Mouse (Mus musculus) brown adipose tissue, adult 24 weeks (tissue): Measurements from ENCODE around the gene Oas3. TPM values are rescaled to one million over a fixed set of nuclear protein-coding genes. Genes with fewer than 3 reads are reported as not detected.

ENCODE experiments used
- H3K27ac ChIP-seq: fragments of 200-500 bp; replicated peaks from 2 replicates; pipeline ENCODE4 v1.5.1; 2012; ENCODE audit warnings: low read depth, mild to moderate bottlenecking, low read length
- H3K4me1 ChIP-seq: fragments of 200-500 bp; 2 replicates; pipeline ENCODE4 v1.6.1; 2012; ENCODE audit warnings: low read length, mixed read lengths; ENCODE audit not compliant: control insufficient read depth, insufficient read depth, insufficient read length
- H3K4me3 ChIP-seq: fragments of 200-500 bp; 2 replicates; pipeline ENCODE4 v1.5.1; 2012; ENCODE audit warnings: low read depth, mild to moderate bottlenecking, low read length, moderate library complexity; ENCODE audit not compliant: insufficient read depth
- polyA plus RNA-seq: library from polyadenylated mRNA; stranded (reverse); fragments of >200 nt; gene quantifications from 2 replicates; pipeline ENCODE4 v1.2.4, GENCODE M21; 2012; ENCODE audit not compliant: missing spikeins, insufficient read depth, insufficient read length

Oas3 gene
- polyA plus RNA-seq, 1 experiment, result not detected

GRCm38 (mm10) chr5:120778941-120779340 lies 1.5 kb upstream of the Oas3 start:
- Histone ChIP-seq H3K27ac (no peak overlapping the region), H3K4me1 (no peaks in the 10 kb centered on the region), H3K4me3 (no peak overlapping the region)

GRCm38 (mm10) chr5:120776801-120777200 lies 660 bp downstream of the Oas3 start:
- H3K4me3 ChIP-seq, result no peak overlapping the region
- no peaks in the 10 kb centered on the region for H3K4me1 ChIP-seq
- H3K27ac ChIP-seq, result no peak overlapping the region

GRCm38 (mm10) chr5:120775287-120775985 lies 2.0 kb downstream of the Oas3 start:
- no peak overlapping the region for H3K4me3 ChIP-seq
- H3K27ac ChIP-seq, result no peak overlapping the region
- H3K4me1 ChIP-seq, result no peaks in the 10 kb centered on the region

GRCm38 (mm10) chr5:120769396-120769795 lies 8.1 kb downstream of the Oas3 start:
- no peak overlapping the region for H3K4me3 ChIP-seq
- H3K4me1 ChIP-seq, result no peaks in the 10 kb centered on the region
- no peak overlapping the region for H3K27ac ChIP-seq

DNA sequence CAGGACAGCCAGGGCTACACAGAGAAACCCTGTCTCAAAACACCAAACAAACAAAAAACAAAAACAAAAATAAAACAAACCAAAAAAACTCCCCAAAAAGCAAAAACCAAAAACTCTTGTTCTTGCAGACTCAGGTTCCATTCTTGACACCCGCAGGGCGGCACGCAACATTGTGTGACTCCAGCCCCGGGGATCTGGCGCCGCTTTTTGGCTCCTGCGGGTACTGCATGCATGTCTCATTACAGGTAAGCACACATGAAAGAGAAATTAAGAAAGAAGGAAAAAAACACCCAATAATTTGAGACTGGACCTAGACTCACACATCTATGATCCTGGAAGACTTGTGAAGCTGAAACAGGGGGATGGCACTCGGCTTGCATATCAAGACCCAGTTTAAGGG lies 12.5 kb downstream of the Oas3 start:
- H3K27ac ChIP-seq, result no peak overlapping the region
- H3K4me3 ChIP-seq, result no peak overlapping the region
- H3K4me1 ChIP-seq, result no peaks in the 10 kb centered on the region

- no peak overlapping the region for H3K4me3 ChIP-seq
- H3K4me1 ChIP-seq, result no peaks in the 10 kb centered on the region
- H3K27ac ChIP-seq, result no peak overlapping the region
Measured at GRCm38 (mm10) chr5:120761901-120762300, 15.6 kb downstream of the Oas3 start.

- H3K4me1 ChIP-seq, result no peaks in the 10 kb centered on the region
- no peak overlapping the region for H3K4me3 ChIP-seq
- no peak overlapping the region for H3K27ac ChIP-seq
Measured at GRCm38 (mm10) chr5:120754215-120754614, 23.2 kb downstream of the Oas3 start.

DNA sequence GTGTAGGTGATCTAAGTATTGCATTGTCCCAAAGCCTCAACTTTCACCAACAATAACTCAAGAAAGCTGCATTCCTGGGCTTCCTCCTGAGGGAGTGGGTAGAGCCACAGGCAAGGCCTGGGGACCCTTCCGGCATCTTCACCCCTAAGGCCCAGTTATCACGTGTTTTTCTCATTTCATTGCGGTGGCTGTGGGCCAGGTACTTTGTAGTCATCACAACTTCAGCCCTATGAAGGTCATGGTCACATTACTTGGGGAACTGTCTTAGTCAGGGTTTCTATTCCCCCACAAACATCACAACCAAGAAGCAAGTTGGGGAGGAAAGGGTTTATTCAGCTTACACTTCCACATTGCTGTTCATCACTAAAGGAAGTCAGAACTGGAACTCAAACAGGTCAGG lies 24.7 kb downstream of the Oas3 start:
- Histone ChIP-seq H3K4me3 (no peak overlapping the region), H3K27ac (no peak overlapping the region), H3K4me1 (no peaks in the 10 kb centered on the region)

GRCm38 (mm10) chr5:120751206-120751605 lies 26.3 kb downstream of the Oas3 start:
- Histone ChIP-seq H3K27ac (no peak overlapping the region), H3K4me3 (no peak overlapping the region), H3K4me1 (no peaks in the 10 kb centered on the region)

- peak within 1 kb of the TSS; percentile 20 for H3K27ac ChIP-seq
- H3K4me1 ChIP-seq, result no peaks in the 10 kb centered on the region
- peak within 1 kb of the TSS; percentile 40 for H3K4me3 ChIP-seq
Measured at GRCm38 (mm10) chr5:120749688-120750087, 27.8 kb downstream of the Oas3 start, which contains the start of gene Oas2. Gene Oas2 (minus strand): TSS chr5:120749853.

GRCm38 (mm10) chr5:120746451-120746850 lies 31.0 kb downstream of the Oas3 start:
- H3K4me1 ChIP-seq, result no peaks in the 10 kb centered on the region
- H3K4me3 ChIP-seq, result no peak overlapping the region
- no peak overlapping the region for H3K27ac ChIP-seq

- no peak overlapping the region for H3K4me3 ChIP-seq
- H3K4me1 ChIP-seq, result no peaks in the 10 kb centered on the region
- no peak overlapping the region for H3K27ac ChIP-seq
Measured at GRCm38 (mm10) chr5:120742125-120742524, 35.3 kb downstream of the Oas3 start.

GRCm38 (mm10) chr5:120734380-120734990 lies 43.0 kb downstream of the Oas3 start:
- Histone ChIP-seq H3K4me1 (peaks cover 7% of the 10 kb centered on the region; the same call in 1 of the 2 replicates), H3K4me3 (no peak overlapping the region), H3K27ac (no peak overlapping the region)

GRCm38 (mm10) chr5:120733696-120734095 lies 43.8 kb downstream of the Oas3 start:
- no peak overlapping the region for H3K4me3 ChIP-seq
- peaks cover 7% of the 10 kb centered on the region; the same call in 1 of the 2 replicates for H3K4me1 ChIP-seq
- H3K27ac ChIP-seq, result no peak overlapping the region

- Histone ChIP-seq H3K4me1 (peaks cover 7% of the 10 kb centered on the region; the same call in 1 of the 2 replicates), H3K4me3 (no peak overlapping the region), H3K27ac (peak overlapping the region; percentile 88)
Measured at GRCm38 (mm10) chr5:120732740-120733139, 44.7 kb downstream of the Oas3 start.

GRCm38 (mm10) chr5:120729319-120729718 lies 48.1 kb downstream of the Oas3 start:
- Histone ChIP-seq H3K4me1 (peaks cover 6% of the 10 kb centered on the region; the same call in 1 of the 2 replicates), H3K27ac (no peak overlapping the region), H3K4me3 (no peak overlapping the region)
